Comparison of ENCODE assay signal across 8 mouse cellular contexts in genomic region chr10:60350805-60351167, GRCm38 (mm10). TPM values are rescaled to one million over a fixed set of nuclear protein-coding genes. Genes with fewer than 3 reads are reported as not detected.
A peak's percentile ranks its signal among the peaks of the same experiment; 100 is the strongest.
DNase-seq lines count a peak whose midpoint lies in the region; ATAC-seq lines count a peak whose summit lies in the region.

No protein-coding gene starts in this region.

- peaks cover 3% of the 10 kb centered on the region; the same call in 1 of the 2 replicates for H3K4me1 ChIP-seq in embryonic facial prominence, embryonic 11.5 days (ENCODE audit: control insufficient read depth, insufficient read depth, low read length)
- peaks cover 73% of the 10 kb centered on the region for H3K4me1 ChIP-seq in kidney, embryonic 15.5 days

- ATAC-seq in embryonic facial prominence, embryonic 11.5 days (replicated peaks; ENCODE audit: insufficient number of reproducible peaks, low FRiP score, low TSS enrichment, low read depth): 0 out of 2 replicates have a peak, but pooled peaks have one; percentile 11
- ATAC-seq in kidney, embryonic 15.5 days (replicated peaks; ENCODE audit: low FRiP score): peak; percentile 46; the same call in 1 of the 2 replicates

- H3K9ac ChIP-seq in embryonic facial prominence, embryonic 11.5 days (replicated peaks; ENCODE audit: low read length): no peak overlapping the region
- H3K9ac ChIP-seq in kidney, embryonic 15.5 days: no peak overlapping the region

- no peak overlapping the region for H3K4me3 ChIP-seq in embryonic facial prominence, embryonic 11.5 days (ENCODE audit: low read depth, low read length)
- H3K4me3 ChIP-seq in kidney, embryonic 15.5 days (replicated peaks): 0 out of 2 replicates have a peak overlapping the region, but pooled peaks have one; percentile 21

- H3K36me3 ChIP-seq in embryonic facial prominence, embryonic 11.5 days (replicated peaks; ENCODE audit: control insufficient read depth, insufficient read depth, low read depth, low read length): no peaks in the 10 kb centered on the region
- H3K36me3 ChIP-seq in kidney, embryonic 15.5 days: no peaks in the 10 kb centered on the region

- no peaks in the 10 kb centered on the region for H3K9me3 ChIP-seq in embryonic facial prominence, embryonic 11.5 days (replicated peaks; ENCODE audit: control insufficient read depth, low read length)
- H3K9me3 ChIP-seq in kidney, embryonic 15.5 days (replicated peaks): no peaks in the 10 kb centered on the region

- H3K27me3 ChIP-seq in embryonic facial prominence, embryonic 11.5 days (ENCODE audit: control insufficient read depth, insufficient read depth, low read length): no peaks in the 10 kb centered on the region
- peaks cover 12% of the 10 kb centered on the region; the same call in 1 of the 2 replicates for H3K27me3 ChIP-seq in kidney, embryonic 15.5 days

- H3K4me2 ChIP-seq in embryonic facial prominence, embryonic 11.5 days (ENCODE audit: low read depth, low read length): no peak overlapping the region
- peak overlapping the region; percentile 41 for H3K4me2 ChIP-seq in kidney, embryonic 15.5 days

- no peak overlapping the region for H3K27ac ChIP-seq in embryonic facial prominence, embryonic 11.5 days (replicated peaks; ENCODE audit: low read depth, low read length)
- peak overlapping the region; percentile 90 for H3K27ac ChIP-seq in kidney, embryonic 15.5 days

- DNase-seq in A20 (ENCODE audit: low read depth, low spot score) (peak; percentile 94), ZHBTc4 (ENCODE audit: low read depth, low spot score) (peak; percentile 63)
- peak; percentile 88 for DNase-seq in embryonic facial prominence, embryonic 11.5 days (ENCODE audit: low spot score)
- DNase-seq in heart, adult 9 months (ENCODE audit: low spot score in 2 of 2): peak; percentile 88 to 92
- peak; percentile 95 for DNase-seq in lung, adult 18-20 months
- DNase-seq in retina, embryonic 14.5 days (ENCODE audit: low spot score): peak; percentile 90
- DNase-seq in thymus, postnatal 36 days: peak; percentile 83

- WGBS in embryonic facial prominence, embryonic 11.5 days: 36% methylated on average over 3 of the region's 3 CpGs
- 34% methylated on average over 3 of the region's 3 CpGs for WGBS in kidney, embryonic 15.5 days

RNA-seq across cellular contexts. Expression of gene Vsir, which starts 4.1 kb away (rescaled TPM):
- 1.7 and 2.6 TPM in 2 replicates for polyA plus RNA-seq in embryonic facial prominence, embryonic 11.5 days (2014; fragmentation: Nextera tagmentation; extraction: Ambion mirVana)
- 3.9 and 4.2 TPM in 2 replicates for polyA plus RNA-seq in kidney, embryonic 15.5 days (2015; fragmentation: Nextera tagmentation; extraction: Ambion mirVana)

RNA-seq across cellular contexts. Expression of gene Gm17455, which starts 48.7 kb away (rescaled TPM):
- 1.2 and 1.3 TPM in 2 replicates for polyA plus RNA-seq in embryonic facial prominence, embryonic 11.5 days (2014; fragmentation: Nextera tagmentation; extraction: Ambion mirVana)
- polyA plus RNA-seq in kidney, embryonic 15.5 days (2015; fragmentation: Nextera tagmentation; extraction: Ambion mirVana): 0.62 and 0.88 TPM in 2 replicates
